Mouse (Mus musculus): ENCODE measurements at regions not wholly inside any gene's neighbourhood (a gene's known extent, or its start where the extent isn't known, plus 50 kb on each side); places are given as distances from the start of the nearest gene placed in this dataset.

GRCm38 (mm10) chr13:78643023-78643422 is 443.5 kb upstream of the Nr2f1 start:
- Histone ChIP-seq H3K36me3 (ENCODE audit: control insufficient read depth, insufficient read depth, low read length, poor library complexity, severe bottlenecking) (no peaks in the 10 kb centered on the region), H3K9ac (ENCODE audit: low read depth, poor library complexity, severe bottlenecking) (no peak overlapping the region), H3K4me1 (ENCODE audit: control insufficient read depth, insufficient read depth, low read length) (no peaks in the 10 kb centered on the region), H3K4me3 (ENCODE audit: low read depth, low read length) (no peak overlapping the region), H3K27me3 (ENCODE audit: control insufficient read depth, insufficient read depth, low read length, poor library complexity, severe bottlenecking) (no peaks in the 10 kb centered on the region), H3K27ac (ENCODE audit: insufficient read depth, low read length) (no peak overlapping the region), H3K9me3 (replicated peaks; ENCODE audit: control insufficient read depth, insufficient read depth, low read length, poor library complexity, severe bottlenecking) (no peaks in the 10 kb centered on the region)
- TF ChIP-seq CTCF (IDR thresholded peaks at IDR 0.05; ENCODE audit: low read depth, low read length) (no peak), EP300 (IDR thresholded peaks at IDR 0.05; ENCODE audit: insufficient read depth, low read depth, low read length) (no peak), POLR2A (IDR thresholded peaks at IDR 0.05; ENCODE audit: insufficient read depth, low read length) (no peak)

GRCm38 (mm10) chr13:78642443-78642729 is 442.8 kb upstream of the Nr2f1 start:
- H3K4me3 ChIP-seq (ENCODE audit: low read depth, low read length): no peak overlapping the region
- H3K27me3 ChIP-seq (ENCODE audit: control insufficient read depth, insufficient read depth, low read length, poor library complexity, severe bottlenecking): no peaks in the 10 kb centered on the region

GRCm38 (mm10) chr13:78641687-78642442 is 442.3 kb upstream of the Nr2f1 start:
- TF ChIP-seq EP300 (IDR thresholded peaks at IDR 0.05; ENCODE audit: insufficient read depth, low read depth, low read length): no peak
- no peak for TF ChIP-seq POLR2A (IDR thresholded peaks at IDR 0.05; ENCODE audit: insufficient read depth, low read length)
- no peak for TF ChIP-seq CTCF (IDR thresholded peaks at IDR 0.05; ENCODE audit: low read depth, low read length)
- no peaks in the 10 kb centered on the region for H3K27me3 ChIP-seq (ENCODE audit: control insufficient read depth, insufficient read depth, low read length, poor library complexity, severe bottlenecking)
- H3K4me3 ChIP-seq (ENCODE audit: low read depth, low read length): no peak overlapping the region
- H3K27ac ChIP-seq (ENCODE audit: insufficient read depth, low read length): no peak overlapping the region
- H3K36me3 ChIP-seq (ENCODE audit: control insufficient read depth, insufficient read depth, low read length, poor library complexity, severe bottlenecking): no peaks in the 10 kb centered on the region
- H3K4me1 ChIP-seq (ENCODE audit: control insufficient read depth, insufficient read depth, low read length): no peaks in the 10 kb centered on the region
- no peak overlapping the region for H3K9ac ChIP-seq (ENCODE audit: low read depth, poor library complexity, severe bottlenecking)
- H3K9me3 ChIP-seq (replicated peaks; ENCODE audit: control insufficient read depth, insufficient read depth, low read length, poor library complexity, severe bottlenecking): no peaks in the 10 kb centered on the region

More at GRCm38 (mm10) chr13:78642443-78642729, 442.8 kb upstream of the Nr2f1 start:
- no peaks in the 10 kb centered on the region for H3K36me3 ChIP-seq (ENCODE audit: control insufficient read depth, insufficient read depth, low read length, poor library complexity, severe bottlenecking)
- H3K4me1 ChIP-seq (ENCODE audit: control insufficient read depth, insufficient read depth, low read length): no peaks in the 10 kb centered on the region
- no peak overlapping the region for H3K9ac ChIP-seq (ENCODE audit: low read depth, poor library complexity, severe bottlenecking)
- H3K27ac ChIP-seq (ENCODE audit: insufficient read depth, low read length): no peak overlapping the region
- TF ChIP-seq EP300 (IDR thresholded peaks at IDR 0.05; ENCODE audit: insufficient read depth, low read depth, low read length): no peak
- TF ChIP-seq CTCF (IDR thresholded peaks at IDR 0.05; ENCODE audit: low read depth, low read length): no peak
- TF ChIP-seq POLR2A (IDR thresholded peaks at IDR 0.05; ENCODE audit: insufficient read depth, low read length): no peak
- H3K9me3 ChIP-seq (replicated peaks; ENCODE audit: control insufficient read depth, insufficient read depth, low read length, poor library complexity, severe bottlenecking): no peaks in the 10 kb centered on the region

GRCm38 (mm10) chr13:78640340-78640739 is 440.8 kb upstream of the Nr2f1 start:
- no peak overlapping the region for H3K27ac ChIP-seq (ENCODE audit: insufficient read depth, low read length)
- H3K36me3 ChIP-seq (ENCODE audit: control insufficient read depth, insufficient read depth, low read length, poor library complexity, severe bottlenecking): no peaks in the 10 kb centered on the region
- H3K4me1 ChIP-seq (ENCODE audit: control insufficient read depth, insufficient read depth, low read length): no peaks in the 10 kb centered on the region
- no peaks in the 10 kb centered on the region for H3K27me3 ChIP-seq (ENCODE audit: control insufficient read depth, insufficient read depth, low read length, poor library complexity, severe bottlenecking)
- H3K4me3 ChIP-seq (ENCODE audit: low read depth, low read length): no peak overlapping the region
- H3K9me3 ChIP-seq (replicated peaks; ENCODE audit: control insufficient read depth, insufficient read depth, low read length, poor library complexity, severe bottlenecking): no peaks in the 10 kb centered on the region
- H3K9ac ChIP-seq (ENCODE audit: low read depth, poor library complexity, severe bottlenecking): no peak overlapping the region
- TF ChIP-seq EP300 (IDR thresholded peaks at IDR 0.05; ENCODE audit: insufficient read depth, low read depth, low read length) (no peak), CTCF (IDR thresholded peaks at IDR 0.05; ENCODE audit: low read depth, low read length) (peak; percentile 44), POLR2A (IDR thresholded peaks at IDR 0.05; ENCODE audit: insufficient read depth, low read length) (no peak)

- no peaks in the 10 kb centered on the region for H3K36me3 ChIP-seq (ENCODE audit: control insufficient read depth, insufficient read depth, low read length, poor library complexity, severe bottlenecking)
- no peaks in the 10 kb centered on the region for H3K4me1 ChIP-seq (ENCODE audit: control insufficient read depth, insufficient read depth, low read length)
- H3K27ac ChIP-seq (ENCODE audit: insufficient read depth, low read length): no peak overlapping the region
- TF ChIP-seq POLR2A (IDR thresholded peaks at IDR 0.05; ENCODE audit: insufficient read depth, low read length): no peak
- H3K9me3 ChIP-seq (replicated peaks; ENCODE audit: control insufficient read depth, insufficient read depth, low read length, poor library complexity, severe bottlenecking): no peaks in the 10 kb centered on the region
- H3K27me3 ChIP-seq (ENCODE audit: control insufficient read depth, insufficient read depth, low read length, poor library complexity, severe bottlenecking): no peaks in the 10 kb centered on the region
- H3K4me3 ChIP-seq (ENCODE audit: low read depth, low read length): no peak overlapping the region
- H3K9ac ChIP-seq (ENCODE audit: low read depth, poor library complexity, severe bottlenecking): no peak overlapping the region
Observed at GRCm38 (mm10) chr13:78638462-78638861, 438.9 kb upstream of the Nr2f1 start.

- no peaks in the 10 kb centered on the region for H3K36me3 ChIP-seq (ENCODE audit: control insufficient read depth, insufficient read depth, low read length, poor library complexity, severe bottlenecking)
- no peak overlapping the region for H3K27ac ChIP-seq (ENCODE audit: insufficient read depth, low read length)
- H3K9ac ChIP-seq (ENCODE audit: low read depth, poor library complexity, severe bottlenecking): no peak overlapping the region
- no peaks in the 10 kb centered on the region for H3K9me3 ChIP-seq (replicated peaks; ENCODE audit: control insufficient read depth, insufficient read depth, low read length, poor library complexity, severe bottlenecking)
- no peaks in the 10 kb centered on the region for H3K4me1 ChIP-seq (ENCODE audit: control insufficient read depth, insufficient read depth, low read length)
- no peak overlapping the region for H3K4me3 ChIP-seq (ENCODE audit: low read depth, low read length)
- no peaks in the 10 kb centered on the region for H3K27me3 ChIP-seq (ENCODE audit: control insufficient read depth, insufficient read depth, low read length, poor library complexity, severe bottlenecking)
- no peak for TF ChIP-seq EP300 (IDR thresholded peaks at IDR 0.05; ENCODE audit: insufficient read depth, low read depth, low read length)
- TF ChIP-seq POLR2A (IDR thresholded peaks at IDR 0.05; ENCODE audit: insufficient read depth, low read length): no peak
Observed at GRCm38 (mm10) chr13:78631609-78632008, 432.1 kb upstream of the Nr2f1 start.

Data from ES-Bruce4 (cell line).